Mouse (Mus musculus) spleen, postnatal 10 days (tissue): Measurements from ENCODE around the gene Poldip3.

Experiments
- DNase-seq, 2 experiments: peaks; one replicate each; pipeline ENCODE4 v3.0.0; 2021 to 2022; ENCODE audit warnings: low spot score in 2 of 2

Gene Poldip3

GRCm38 (mm10) chr15:83088495-83089428 lies 60.4 kb downstream of the Poldip3 start:
- no peak for DNase-seq

GRCm38 (mm10) chr15:83086636-83087328 lies 62.4 kb downstream of the Poldip3 start:
- no peak for DNase-seq

- peak; percentile 30 to 82 for DNase-seq
Observed at GRCm38 (mm10) chr15:83085901-83086300, 63.3 kb downstream of the Poldip3 start.

GRCm38 (mm10) chr15:83084022-83084640 lies 65.1 kb downstream of the Poldip3 start:
- DNase-seq: no peak

- no peak for DNase-seq
Observed at GRCm38 (mm10) chr15:83083530-83083929, 65.7 kb downstream of the Poldip3 start.
